Mouse (Mus musculus) midbrain, embryonic 14.5 days (tissue): ENCODE results near the gene Jrkl. TPM values are rescaled to one million over a fixed set of nuclear protein-coding genes. Genes with fewer than 3 reads are reported as not detected.

Source experiments
- ATAC-seq: fragments of 200-750 bp; cut with Nextera tagmentation; 2 replicates; pipeline ENCODE4 v1.8.0; 2017; ENCODE audit warnings: moderate number of reproducible peaks, moderate library complexity; ENCODE audit not compliant: low FRiP score, low TSS enrichment
- DNase-seq: peaks from one replicate; pipeline ENCODE4 v3.0.0-alpha.2; 2015
- H3K27ac ChIP-seq: fragments of 300-500 bp; sonication (generic); replicated peaks from 2 replicates; pipeline ENCODE4 v1.5.1; 2014; ENCODE audit warnings: mild to moderate bottlenecking, low read depth, low read length, moderate library complexity
- H3K27me3 ChIP-seq: fragments of 300-500 bp; sonication (generic); 2 replicates; pipeline ENCODE4 v1.6.1; 2014; ENCODE audit warnings: low read length, control low read depth, mixed read lengths; ENCODE audit not compliant: control insufficient read depth, insufficient read depth
- H3K36me3 ChIP-seq: fragments of 300-500 bp; sonication (generic); 2 replicates; pipeline ENCODE4 v1.6.1; 2014; ENCODE audit warnings: low read length, control low read depth; ENCODE audit not compliant: control insufficient read depth, insufficient read depth
- H3K4me1 ChIP-seq: fragments of 300-500 bp; sonication (generic); 2 replicates; pipeline ENCODE4 v1.6.1; 2014; ENCODE audit warnings: mild to moderate bottlenecking, antibody characterized with exemption, low read length, control low read depth; ENCODE audit not compliant: control insufficient read depth, insufficient read depth
- H3K4me2 ChIP-seq: fragments of 300-500 bp; sonication (generic); 2 replicates; pipeline ENCODE4 v1.6.1; 2014; ENCODE audit warnings: mild to moderate bottlenecking, low read length, moderate library complexity
- H3K4me3 ChIP-seq: fragments of 300-500 bp; sonication (generic); replicated peaks from 2 replicates; pipeline ENCODE4 v1.5.1; 2014; ENCODE audit warnings: low read depth, low read length
- H3K9ac ChIP-seq: fragments of 300-500 bp; sonication (generic); replicated peaks from 2 replicates; pipeline ENCODE4 v1.6.1; 2014; ENCODE audit warnings: mild to moderate bottlenecking, low read length, moderate library complexity
- H3K9me3 ChIP-seq: fragments of 300-500 bp; sonication (generic); 2 replicates; pipeline ENCODE4 v1.6.1; 2016; ENCODE audit warnings: low read length, control low read depth, mixed read lengths; ENCODE audit not compliant: control insufficient read depth
- WGBS: fragments of 180-500 bp; shearing (Covaris S2); extraction: QIAGEN DNeasy Blood & Tissue Kit; methylation state at CpG from one replicate; pipeline ENCODE4 v1.1.7; 2014; 5-methylcytosine and 5-hydroxymethylcytosine counted together
- polyA plus RNA-seq: library from polyadenylated mRNA; unstranded; fragments of >200 nt; fragmentation: Nextera tagmentation; extraction: Ambion mirVana; gene quantifications from 2 replicates; pipeline ENCODE4 v1.2.1, GENCODE M21; 2014

Jrkl gene
- polyA plus RNA-seq, 1 experiment from 2014 or later, result 12.0 TPM

DNA sequence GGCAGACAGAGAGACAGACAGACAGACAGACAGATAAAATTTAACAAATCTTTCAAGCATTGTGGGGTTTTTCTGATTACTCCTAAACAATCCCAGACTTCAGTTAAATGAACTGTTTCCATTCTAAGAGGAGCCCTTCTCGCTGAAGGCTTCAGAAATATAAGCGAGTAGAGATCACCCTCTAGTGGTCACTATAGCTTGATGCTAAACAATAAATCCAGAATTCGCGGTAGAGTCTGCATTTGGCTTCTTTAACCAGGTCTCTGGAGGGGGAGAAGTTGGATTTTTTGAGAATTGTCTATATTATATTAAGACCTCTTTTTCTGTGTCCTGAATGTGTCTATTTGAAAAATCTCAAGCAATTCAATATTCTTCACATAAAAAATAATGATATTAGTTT is 50.4 kb downstream of the Jrkl start:
- Histone ChIP-seq H3K9me3 (no peaks in the 10 kb centered on the region), H3K4me1 (no peaks in the 10 kb centered on the region), H3K4me3 (no peak overlapping the region), H3K9ac (no peak overlapping the region), H3K27me3 (no peaks in the 10 kb centered on the region), H3K27ac (no peak overlapping the region), H3K4me2 (no peak overlapping the region), H3K36me3 (no peaks in the 10 kb centered on the region)
- peak; percentile 94 for DNase-seq
- ATAC-seq, result peak; percentile 81
- WGBS, result 2% methylated on average over 4 of the region's 4 CpGs

DNA sequence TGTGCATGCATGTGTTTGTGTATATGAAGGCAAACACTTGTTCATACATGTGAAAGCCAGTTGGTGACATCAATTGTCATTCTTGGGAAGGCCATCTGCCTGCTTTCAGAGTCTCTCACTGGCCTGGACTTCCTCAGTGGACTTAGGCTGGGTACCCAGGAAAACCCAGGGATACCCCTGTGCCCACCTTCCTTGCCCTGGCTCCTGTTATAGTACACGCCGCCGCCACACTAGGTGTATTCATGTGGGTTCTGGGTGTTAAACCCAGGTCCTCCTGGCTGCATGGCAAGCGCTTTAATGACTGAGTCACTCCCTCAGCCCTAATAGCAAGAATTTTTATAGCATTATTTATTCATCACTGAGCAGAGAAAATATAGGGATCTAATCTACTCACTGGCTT is 51.0 kb downstream of the Jrkl start:
- ATAC-seq (no peak), DNase-seq (no peak)
- Histone ChIP-seq H3K9ac (no peak overlapping the region), H3K4me1 (no peaks in the 10 kb centered on the region), H3K9me3 (no peaks in the 10 kb centered on the region), H3K4me2 (no peak overlapping the region), H3K4me3 (no peak overlapping the region), H3K36me3 (no peaks in the 10 kb centered on the region), H3K27me3 (no peaks in the 10 kb centered on the region), H3K27ac (no peak overlapping the region)
- WGBS, result 91% methylated on average over 4 of the region's 4 CpGs

Other genes starting within 250 kb of the Jrkl start
- 14.0 and 15.8 TPM in 2 replicates for gene Ccdc82, start 1.1 kb upstream of the Jrkl start, polyA plus RNA-seq
- 7.7 and 12.1 TPM in 2 replicates for gene Maml2, start 52.1 kb upstream of the Jrkl start, polyA plus RNA-seq
- gene Gm17571, start 200.9 kb upstream of the Jrkl start, polyA plus RNA-seq, result not detected in 2 replicates